Mouse (Mus musculus): ENCODE results near the gene Uchl3.

Gene Uchl3

GRCm38 (mm10) chr14:101666536-101666935 is 12.8 kb downstream of the Uchl3 start:
- no peak for DNase-seq (ENCODE audit: extremely low spot score, low spot score)

DNA sequence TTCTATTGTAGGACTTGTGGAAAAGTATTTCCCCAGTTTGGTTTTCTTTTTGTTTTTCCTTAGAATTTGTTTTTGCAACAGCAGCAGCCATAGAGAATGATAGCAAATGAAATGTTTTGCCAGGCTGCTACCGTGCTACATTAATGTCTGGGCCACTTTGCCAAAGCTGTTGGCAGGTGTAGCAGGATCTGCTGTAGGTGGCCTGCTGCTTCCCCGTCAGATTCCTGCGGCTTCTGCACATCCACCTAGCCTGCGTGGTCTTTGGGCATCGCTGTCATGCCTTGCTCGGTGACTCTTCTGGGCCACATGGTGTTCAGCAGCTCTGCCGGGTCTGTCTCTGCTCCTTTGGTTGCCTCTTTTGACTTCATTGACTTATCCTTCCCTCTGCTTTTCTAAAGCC is 14.9 kb downstream of the Uchl3 start:
- DNase-seq (ENCODE audit: extremely low spot score, low spot score): no peak

DNA sequence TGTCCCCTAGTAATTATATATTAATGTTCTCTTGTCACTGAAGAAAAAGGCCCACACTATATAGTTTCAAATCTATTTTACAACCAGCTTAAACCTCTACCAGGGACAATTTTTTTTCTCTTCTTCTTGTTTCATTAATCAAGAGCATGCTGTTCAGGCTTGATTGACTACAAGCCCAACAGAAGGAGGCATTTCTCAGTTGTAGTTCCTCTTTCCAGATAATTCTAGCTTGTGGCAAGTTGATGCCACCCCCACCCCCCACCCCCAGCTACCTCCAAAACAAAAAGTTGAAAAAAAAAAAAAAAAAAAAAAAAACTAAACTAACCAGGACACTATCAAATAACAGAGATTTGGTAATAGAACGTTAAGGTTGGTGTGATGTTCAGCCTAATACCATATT is 18.5 kb downstream of the Uchl3 start:
- DNase-seq (ENCODE audit: extremely low spot score, low spot score): no peak

DNA sequence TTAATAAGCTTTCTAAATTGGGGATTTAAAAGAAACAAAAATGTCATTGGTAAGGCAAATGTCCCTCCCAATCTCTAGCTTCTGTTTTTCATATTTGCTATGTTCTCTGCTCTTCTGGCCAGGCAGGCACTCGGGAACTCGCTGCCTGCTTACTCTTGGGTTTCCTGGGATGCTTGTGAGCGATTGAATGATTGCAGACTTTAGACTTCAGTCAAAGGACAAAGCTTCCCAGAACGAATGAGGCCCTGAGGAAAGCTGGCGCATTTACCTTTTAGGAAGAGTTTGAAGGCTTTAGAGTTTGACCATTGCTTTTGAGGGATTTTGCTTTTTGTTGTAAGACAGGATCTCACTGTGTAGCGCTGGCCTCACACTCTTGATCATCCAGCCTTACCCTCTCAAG is 33.9 kb downstream of the Uchl3 start:
- DNase-seq (ENCODE audit: extremely low spot score, low spot score): no peak

- no peak for DNase-seq (ENCODE audit: extremely low spot score, low spot score)
These were observed 34.6 kb downstream of the Uchl3 start for GRCm38 (mm10) chr14:101688406-101688805.

DNA sequence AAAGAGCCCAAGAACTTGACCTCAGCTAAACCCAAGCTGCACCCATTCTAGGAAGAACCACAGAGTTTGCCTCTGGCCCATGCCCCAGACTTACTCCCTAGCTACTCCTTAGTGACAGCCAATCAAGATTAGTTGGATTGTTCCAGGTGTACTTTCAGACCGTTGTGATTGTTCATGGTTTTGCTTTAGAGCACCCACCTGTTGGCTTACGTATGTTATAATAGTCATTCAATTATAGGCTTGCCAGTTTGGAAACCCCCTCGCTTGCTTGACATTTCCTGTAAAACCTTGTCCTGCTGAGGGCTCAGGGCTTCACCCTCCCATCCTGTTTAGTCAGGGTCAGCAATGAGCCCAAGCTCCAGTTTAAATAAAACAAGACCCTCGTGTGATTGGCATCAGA is 50.7 kb downstream of the Uchl3 start:
- DNase-seq (ENCODE audit: extremely low spot score, low spot score): no peak

GRCm38 (mm10) chr14:101707088-101707487 is 53.3 kb downstream of the Uchl3 start:
- no peak for DNase-seq (ENCODE audit: extremely low spot score, low spot score)

DNA sequence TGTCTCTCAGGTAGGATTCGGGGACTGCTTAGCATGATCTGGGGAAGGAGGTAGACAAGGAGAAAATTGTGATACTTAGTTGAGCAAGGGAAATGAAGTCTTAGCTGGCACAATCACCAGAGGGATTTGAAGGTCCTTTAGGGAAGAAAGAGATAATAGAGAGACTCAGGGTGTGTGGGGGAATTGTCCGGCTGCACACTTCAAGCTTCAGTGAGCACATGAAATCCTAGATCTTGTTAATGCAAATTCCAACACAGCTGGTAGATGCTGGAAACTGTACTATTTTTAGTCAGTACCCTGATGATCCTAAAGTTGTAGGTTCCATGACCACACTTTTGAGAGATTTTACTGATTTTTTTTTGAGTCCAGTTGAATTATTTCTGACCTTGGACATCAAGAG is 60.6 kb downstream of the Uchl3 start:
- DNase-seq (ENCODE audit: extremely low spot score, low spot score): no peak

DNA sequence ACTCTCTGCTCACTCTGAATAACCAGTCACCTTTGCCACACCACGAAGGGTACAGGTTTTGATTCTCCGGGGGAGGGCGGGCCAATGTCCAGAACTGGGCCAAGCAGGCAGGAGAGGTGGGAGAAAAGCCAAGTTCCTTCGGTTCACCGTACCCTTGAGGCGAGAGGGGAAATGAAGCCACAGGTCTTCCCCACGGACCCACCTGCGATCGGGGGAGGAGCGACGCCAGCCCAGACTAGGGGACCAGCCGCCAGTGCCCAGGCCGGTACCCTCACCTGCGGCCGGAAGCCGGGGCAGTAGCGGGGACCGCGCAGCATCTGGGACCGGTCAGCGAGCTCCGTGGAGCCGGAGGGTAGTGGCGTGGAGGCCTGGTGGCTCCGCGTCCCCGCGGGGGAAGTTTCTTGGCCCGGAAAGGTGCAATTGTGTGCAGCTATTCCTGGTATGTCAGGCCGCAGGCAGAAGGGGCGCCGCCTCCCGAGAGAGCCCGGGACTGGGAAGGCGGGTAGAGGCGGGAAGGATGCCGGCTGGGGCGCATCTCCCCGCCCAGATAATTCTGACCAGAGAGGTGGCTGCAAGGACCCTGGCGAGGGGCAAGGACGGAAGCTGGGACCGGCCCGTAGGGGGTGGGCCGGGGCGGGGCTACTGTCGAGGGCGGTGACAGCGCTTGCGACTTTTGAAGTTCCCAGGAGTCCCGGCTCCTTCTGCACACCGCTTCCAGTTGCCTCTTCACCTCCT is 75.6 kb downstream of the Uchl3 start, which contains the start of the genes Gm9922 and Lmo7:
Gene Gm9922 (minus strand): TSS at position 578 of the 735 bp plus-strand sequence.
Gene Lmo7 (plus strand): TSS at position 721 of the 735 bp plus-strand sequence.
- DNase-seq (ENCODE audit: extremely low spot score, low spot score): peak; percentile 69

GRCm38 (mm10) chr14:101729972-101730692 is 76.4 kb downstream of the Uchl3 start:
- DNase-seq (ENCODE audit: extremely low spot score, low spot score): no peak

DNA sequence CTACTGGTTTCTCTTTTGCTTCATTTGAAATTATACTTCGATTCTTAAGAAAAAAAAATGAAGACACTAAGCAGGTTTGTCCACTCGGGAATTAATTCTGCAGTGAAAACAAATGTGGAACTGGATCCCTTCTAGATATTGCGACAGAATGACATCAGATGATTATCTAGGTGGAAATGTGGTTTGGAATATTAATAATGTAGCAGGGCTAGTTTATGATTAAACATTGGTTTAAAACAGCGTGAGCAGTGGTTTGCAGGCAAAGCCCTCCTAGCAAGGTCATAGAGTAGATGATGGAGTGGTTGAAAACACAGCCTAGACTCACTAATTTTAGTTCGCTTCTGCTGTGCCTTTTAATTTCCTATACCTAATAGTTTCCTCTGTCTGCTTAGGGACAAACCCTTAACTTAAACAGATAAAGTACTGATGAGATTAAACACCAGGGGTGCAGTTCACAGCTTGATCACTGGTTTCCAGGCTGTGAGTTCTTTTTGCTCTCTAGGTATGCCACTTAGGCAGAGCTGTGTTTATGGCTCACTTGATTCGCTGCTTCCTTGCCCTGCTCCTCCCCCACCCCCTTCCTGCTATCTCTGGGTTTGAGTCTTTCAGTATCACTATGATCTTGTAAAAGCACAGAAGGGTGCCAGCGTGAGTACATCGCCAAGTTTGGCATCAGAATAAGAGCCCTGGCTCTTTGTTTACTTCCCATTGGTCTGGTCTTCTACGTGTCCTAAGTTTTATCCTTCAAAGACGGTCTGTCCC is 80.0 kb downstream of the Uchl3 start:
- no peak for DNase-seq (ENCODE audit: extremely low spot score, low spot score)

DNA sequence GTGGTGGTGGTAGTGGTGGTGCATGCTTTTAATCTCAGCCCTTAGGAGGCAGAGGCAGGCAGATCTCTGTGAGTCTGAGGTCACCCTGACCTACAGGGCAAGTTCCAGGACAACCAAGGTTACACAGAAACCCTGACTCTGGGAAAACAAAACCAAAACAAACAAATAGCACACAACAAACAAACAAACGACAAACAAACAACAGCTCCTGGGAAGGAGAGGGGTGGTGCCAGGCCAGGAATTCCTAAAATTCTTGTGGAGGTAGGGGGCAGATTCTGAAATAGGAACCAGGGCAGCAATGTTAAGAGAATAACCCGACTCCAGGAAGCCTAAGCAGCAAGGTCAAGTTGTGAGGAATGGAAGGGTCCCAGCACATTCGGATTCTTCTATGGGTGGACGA is 83.7 kb downstream of the Uchl3 start:
- no peak for DNase-seq (ENCODE audit: extremely low spot score, low spot score)

Data from neural tube, embryonic 10.5 days (tissue).